Mouse (Mus musculus) stomach, embryonic 16.5 days (tissue): ENCODE data around the gene Rfk. TPM values are rescaled to one million over a fixed set of nuclear protein-coding genes. Genes with fewer than 3 reads are reported as not detected.

Experiments used
- ATAC-seq: fragments of 200-750 bp; cut with Nextera tagmentation; 2 replicates; pipeline ENCODE4 v1.8.0; 2017; ENCODE audit warnings: moderate number of reproducible peaks, moderate TSS enrichment; ENCODE audit not compliant: insufficient read depth, low FRiP score
- H3K27ac ChIP-seq: fragments of 300-500 bp; sonication (generic); 2 replicates; pipeline ENCODE4 v1.5.1; 2014; ENCODE audit warnings: low read length
- H3K27me3 ChIP-seq: fragments of 300-500 bp; sonication (generic); 2 replicates; pipeline ENCODE4 v1.6.1; 2014; ENCODE audit warnings: low read length, control low read depth, mixed read lengths; ENCODE audit not compliant: control insufficient read depth, insufficient read depth
- H3K36me3 ChIP-seq: fragments of 300-500 bp; sonication (generic); 2 replicates; pipeline ENCODE4 v1.6.1; 2014; ENCODE audit warnings: low read length; ENCODE audit not compliant: control insufficient read depth, insufficient read depth
- H3K4me1 ChIP-seq: fragments of 300-500 bp; sonication (generic); 2 replicates; pipeline ENCODE4 v1.6.1; 2014; ENCODE audit warnings: low read length, control low read depth, mixed read lengths; ENCODE audit not compliant: control insufficient read depth, insufficient read depth
- H3K4me2 ChIP-seq: fragments of 300-500 bp; sonication (generic); 2 replicates; pipeline ENCODE4 v1.6.1; 2014; ENCODE audit warnings: low read depth, low read length, mixed read lengths
- H3K4me3 ChIP-seq: fragments of 300-500 bp; sonication (generic); replicated peaks from 2 replicates; pipeline ENCODE4 v1.5.1; 2014; ENCODE audit warnings: mild to moderate bottlenecking, low read length
- H3K9ac ChIP-seq: fragments of 300-500 bp; sonication (generic); 2 replicates; pipeline ENCODE4 v1.6.1; 2014; ENCODE audit warnings: low read length
- H3K9me3 ChIP-seq: fragments of 300-500 bp; sonication (generic); replicated peaks from 2 replicates; pipeline ENCODE4 v1.6.1; 2016; ENCODE audit warnings: low read length, control low read depth; ENCODE audit not compliant: control insufficient read depth
- WGBS: fragments of 180-500 bp; shearing (Covaris S2); extraction: QIAGEN DNeasy Blood & Tissue Kit; methylation state at CpG from one replicate; pipeline ENCODE4 v1.1.7; 2014; 5-methylcytosine and 5-hydroxymethylcytosine counted together
- polyA plus RNA-seq: library from polyadenylated mRNA; unstranded; fragments of >200 nt; fragmentation: Nextera tagmentation; extraction: Ambion mirVana; gene quantifications from 2 replicates; pipeline ENCODE4 v1.2.1, GENCODE M21; 2015

Rfk gene
- polyA plus RNA-seq, 1 experiment from 2014 or later, result 64.5 TPM

GRCm38 (mm10) chr19:17412915-17413459 lies 19.1 kb downstream of the Rfk start:
- Histone ChIP-seq H3K9me3 (no peaks in the 10 kb centered on the region), H3K4me1 (no peaks in the 10 kb centered on the region), H3K4me3 (no peak overlapping the region), H3K27ac (no peak overlapping the region), H3K9ac (no peak overlapping the region), H3K4me2 (no peak overlapping the region), H3K27me3 (no peaks in the 10 kb centered on the region), H3K36me3 (no peaks in the 10 kb centered on the region)
- 57% methylated on average over 4 of the region's 4 CpGs for WGBS
- ATAC-seq, result no peak

- 54% methylated on average over 1 of the region's 1 CpGs for WGBS
- no peak overlapping the region for H3K9ac ChIP-seq
- H3K4me3 ChIP-seq, result no peak overlapping the region
Measured at GRCm38 (mm10) chr19:17417855-17418254, 24.0 kb downstream of the Rfk start.

GRCm38 (mm10) chr19:17423306-17423705 lies 29.5 kb downstream of the Rfk start:
- H3K4me3 ChIP-seq, result no peak overlapping the region
- H3K4me2 ChIP-seq, result no peak overlapping the region
- 55% methylated on average over 3 of the region's 3 CpGs for WGBS
- no peak overlapping the region for H3K27ac ChIP-seq
- H3K4me1 ChIP-seq, result no peaks in the 10 kb centered on the region
- H3K9me3 ChIP-seq, result no peaks in the 10 kb centered on the region
- H3K36me3 ChIP-seq, result no peaks in the 10 kb centered on the region
- no peak overlapping the region for H3K9ac ChIP-seq
- no peak for ATAC-seq
- H3K27me3 ChIP-seq, result no peaks in the 10 kb centered on the region

More at GRCm38 (mm10) chr19:17417855-17418254, 24.0 kb downstream of the Rfk start:
- H3K36me3 ChIP-seq, result no peaks in the 10 kb centered on the region
- no peaks in the 10 kb centered on the region for H3K4me1 ChIP-seq
- no peaks in the 10 kb centered on the region for H3K27me3 ChIP-seq
- H3K27ac ChIP-seq, result no peak overlapping the region
- no peak overlapping the region for H3K4me2 ChIP-seq
- H3K9me3 ChIP-seq, result no peaks in the 10 kb centered on the region
- ATAC-seq, result no peak

GRCm38 (mm10) chr19:17427824-17428560 lies 34.1 kb downstream of the Rfk start:
- Histone ChIP-seq H3K9me3 (no peaks in the 10 kb centered on the region), H3K4me3 (no peak overlapping the region), H3K4me2 (no peak overlapping the region), H3K9ac (no peak overlapping the region), H3K27ac (no peak overlapping the region), H3K36me3 (no peaks in the 10 kb centered on the region), H3K27me3 (no peaks in the 10 kb centered on the region), H3K4me1 (no peaks in the 10 kb centered on the region)
- ATAC-seq, result no peak
- WGBS, result 75% methylated on average over 2 of the region's 2 CpGs

- Histone ChIP-seq H3K9ac (no peak overlapping the region), H3K27ac (no peak overlapping the region), H3K27me3 (no peaks in the 10 kb centered on the region), H3K36me3 (no peaks in the 10 kb centered on the region), H3K9me3 (no peaks in the 10 kb centered on the region), H3K4me2 (no peak overlapping the region), H3K4me3 (no peak overlapping the region), H3K4me1 (no peaks in the 10 kb centered on the region)
- 76% methylated on average over 2 of the region's 2 CpGs for WGBS
- no peak for ATAC-seq
Measured at GRCm38 (mm10) chr19:17428561-17428914, 34.7 kb downstream of the Rfk start.

- Histone ChIP-seq H3K9me3 (no peaks in the 10 kb centered on the region), H3K4me3 (no peak overlapping the region), H3K27me3 (no peaks in the 10 kb centered on the region), H3K27ac (no peak overlapping the region), H3K4me1 (no peaks in the 10 kb centered on the region), H3K36me3 (no peaks in the 10 kb centered on the region), H3K9ac (no peak overlapping the region), H3K4me2 (no peak overlapping the region)
- no peak for ATAC-seq
- WGBS, result 84% methylated on average over 1 of the region's 1 CpGs
Measured at GRCm38 (mm10) chr19:17436651-17437050, 42.8 kb downstream of the Rfk start.

GRCm38 (mm10) chr19:17439476-17440189 lies 45.8 kb downstream of the Rfk start:
- no peaks in the 10 kb centered on the region for H3K27me3 ChIP-seq
- 52% methylated on average over 4 of the region's 4 CpGs for WGBS
- H3K4me3 ChIP-seq, result no peak overlapping the region
- H3K4me2 ChIP-seq, result no peak overlapping the region
- no peaks in the 10 kb centered on the region for H3K9me3 ChIP-seq
- H3K36me3 ChIP-seq, result no peaks in the 10 kb centered on the region
- ATAC-seq, result no peak; the same call in 1 of the 2 replicates
- no peaks in the 10 kb centered on the region for H3K4me1 ChIP-seq
- no peak overlapping the region for H3K9ac ChIP-seq
- no peak overlapping the region for H3K27ac ChIP-seq

GRCm38 (mm10) chr19:17443581-17443980 lies 49.7 kb downstream of the Rfk start:
- ATAC-seq, result no peak
- no peaks in the 10 kb centered on the region for H3K4me1 ChIP-seq
- H3K9ac ChIP-seq, result no peak overlapping the region
- no peaks in the 10 kb centered on the region for H3K27me3 ChIP-seq
- H3K4me2 ChIP-seq, result no peak overlapping the region
- H3K9me3 ChIP-seq, result no peaks in the 10 kb centered on the region
- no peaks in the 10 kb centered on the region for H3K36me3 ChIP-seq
- H3K27ac ChIP-seq, result no peak overlapping the region
- H3K4me3 ChIP-seq, result no peak overlapping the region
- 82% methylated on average over 7 of the region's 7 CpGs for WGBS
